Mouse (Mus musculus) embryonic facial prominence, embryonic 14.5 days (tissue): ENCODE measurements at regions not wholly inside any gene's neighbourhood (a gene's known extent, or its start where the extent isn't known, plus 50 kb on each side); places are given as distances from the start of the nearest gene placed in this dataset.
A peak's percentile ranks its signal among the peaks of the same experiment; 100 is the strongest.

Source experiments
- ATAC-seq: fragments of 200-750 bp; cut with Nextera tagmentation; 2 replicates; pipeline ENCODE4 v1.8.0; 2017; ENCODE audit warnings: low read depth, moderate number of reproducible peaks, moderate TSS enrichment
- DNase-seq: peaks from one replicate; pipeline ENCODE4 v3.0.0-alpha.2; 2015; ENCODE audit warnings: low spot score
- H3K27ac ChIP-seq: fragments of 300-500 bp; sonication (generic); replicated peaks from 2 replicates; pipeline ENCODE4 v1.5.1; 2014; ENCODE audit warnings: low read depth, mild to moderate bottlenecking, low read length, moderate library complexity
- H3K27me3 ChIP-seq: fragments of 300-500 bp; sonication (generic); replicated peaks from 2 replicates; pipeline ENCODE4 v1.6.1; 2014; ENCODE audit warnings: low read length; ENCODE audit not compliant: control insufficient read depth, insufficient read depth
- H3K36me3 ChIP-seq: fragments of 300-500 bp; sonication (generic); 2 replicates; pipeline ENCODE4 v1.6.1; 2014; ENCODE audit warnings: low read length, mixed read lengths; ENCODE audit not compliant: control insufficient read depth, insufficient read depth
- H3K4me1 ChIP-seq: fragments of 300-500 bp; sonication (generic); 2 replicates; pipeline ENCODE4 v1.6.1; 2014; ENCODE audit warnings: antibody characterized with exemption, low read length; ENCODE audit not compliant: control insufficient read depth, insufficient read depth
- H3K4me2 ChIP-seq: fragments of 300-500 bp; sonication (generic); 2 replicates; pipeline ENCODE4 v1.6.1; 2014; ENCODE audit warnings: low read depth, mild to moderate bottlenecking, low read length, moderate library complexity, mixed read lengths
- H3K4me3 ChIP-seq: fragments of 300-500 bp; sonication (generic); 2 replicates; pipeline ENCODE4 v1.5.1; 2014; ENCODE audit warnings: low read depth, mild to moderate bottlenecking, low read length
- H3K9ac ChIP-seq: fragments of 300-500 bp; sonication (generic); 2 replicates; pipeline ENCODE4 v1.6.1; 2014; ENCODE audit warnings: low read depth, mild to moderate bottlenecking, low read length, moderate library complexity, mixed read lengths
- H3K9me3 ChIP-seq: fragments of 300-500 bp; sonication (generic); 2 replicates; pipeline ENCODE4 v1.6.1; 2016; ENCODE audit warnings: low read length; ENCODE audit not compliant: control insufficient read depth
- WGBS: fragments of 180-500 bp; shearing (Covaris S2); extraction: QIAGEN DNeasy Blood & Tissue Kit; methylation state at CpG from one replicate; pipeline ENCODE4 v1.1.7; 2014; 5-methylcytosine and 5-hydroxymethylcytosine counted together

DNA sequence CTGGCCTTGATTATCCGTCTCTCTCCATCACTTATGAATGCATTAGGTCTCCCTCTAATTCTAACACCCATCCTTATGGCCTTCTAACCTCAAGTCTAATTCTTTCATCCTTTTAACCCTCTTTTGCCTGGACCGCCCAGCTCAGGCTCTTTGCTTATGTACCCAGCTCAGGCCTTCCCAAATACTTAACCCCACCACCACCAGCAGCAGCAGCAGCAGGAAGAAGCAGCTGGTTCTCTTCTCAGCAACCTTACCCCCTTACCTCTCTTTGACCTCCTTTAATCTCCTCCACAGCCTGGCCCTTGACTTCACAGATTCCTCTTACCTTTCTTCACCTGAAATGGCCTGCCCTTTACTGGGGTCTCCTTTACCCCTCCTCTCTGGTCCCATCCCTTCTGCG is 178.8 kb upstream of the Mkln1 start:
- H3K9me3 ChIP-seq = no peaks in the 10 kb centered on the region
- no peak for DNase-seq
- H3K27ac ChIP-seq = no peak overlapping the region
- H3K4me3 ChIP-seq = peak overlapping the region; percentile 37
- H3K9ac ChIP-seq = 0 out of 2 replicates have a peak overlapping the region, but pooled peaks have one; percentile 44
- peaks cover 30% of the 10 kb centered on the region for H3K4me1 ChIP-seq
- peak overlapping the region; percentile 73 for H3K4me2 ChIP-seq
- WGBS = 31% methylated on average over 3 of the region's 3 CpGs
- H3K36me3 ChIP-seq = no peaks in the 10 kb centered on the region
- H3K27me3 ChIP-seq = peaks cover 79% of the 10 kb centered on the region
- no peak for ATAC-seq

DNA sequence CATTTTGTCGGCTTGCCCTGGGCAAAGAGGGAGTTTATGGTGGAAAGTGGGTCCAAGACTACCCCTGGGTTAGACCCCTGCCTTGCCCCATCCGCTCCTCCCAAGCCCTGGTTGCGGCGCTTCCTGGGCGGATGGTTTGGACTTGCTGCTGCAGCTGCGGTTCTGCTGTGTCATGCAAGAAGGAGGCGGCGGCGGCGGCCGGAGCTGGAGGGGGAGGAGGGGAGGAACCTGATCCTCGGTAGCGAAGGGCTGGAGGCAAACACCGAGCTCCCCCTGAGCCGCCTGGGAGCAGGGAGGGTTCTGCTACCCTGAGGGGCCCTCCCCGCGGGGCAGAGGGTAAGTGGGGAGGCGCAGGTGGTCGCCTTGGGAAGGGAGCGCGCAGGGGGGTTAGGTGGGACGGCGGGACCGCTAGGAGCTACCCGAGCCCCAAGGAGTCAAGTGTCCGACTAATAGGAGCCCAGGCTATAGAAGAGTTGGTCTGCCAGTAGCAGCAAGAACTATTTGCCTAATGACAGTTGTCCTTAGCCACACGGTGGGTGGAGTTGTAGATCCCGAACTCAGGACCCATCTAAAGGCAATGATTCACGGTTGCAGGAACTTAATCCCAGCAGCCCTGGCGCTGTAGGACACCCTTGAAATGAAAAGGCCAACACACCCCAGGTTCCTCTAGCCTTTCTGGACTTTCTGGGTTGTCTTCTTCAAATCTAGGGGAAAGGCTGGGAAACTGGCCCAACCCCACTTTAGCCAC is 178.2 kb upstream of the Mkln1 start:
- peaks cover 74% of the 10 kb centered on the region for H3K27me3 ChIP-seq
- H3K4me3 ChIP-seq = peak overlapping the region; percentile 37
- DNase-seq (peak; percentile 73), ATAC-seq (peak; percentile 59)
- peak overlapping the region; percentile 73 for H3K4me2 ChIP-seq
- 1% methylated on average over 26 of the region's 30 CpGs for WGBS
- H3K9me3 ChIP-seq = no peaks in the 10 kb centered on the region
- H3K9ac ChIP-seq = peak overlapping the region; percentile 44; the same call in 1 of the 2 replicates
- no peaks in the 10 kb centered on the region for H3K36me3 ChIP-seq
- H3K27ac ChIP-seq = no peak overlapping the region
- H3K4me1 ChIP-seq = peaks cover 30% of the 10 kb centered on the region

DNA sequence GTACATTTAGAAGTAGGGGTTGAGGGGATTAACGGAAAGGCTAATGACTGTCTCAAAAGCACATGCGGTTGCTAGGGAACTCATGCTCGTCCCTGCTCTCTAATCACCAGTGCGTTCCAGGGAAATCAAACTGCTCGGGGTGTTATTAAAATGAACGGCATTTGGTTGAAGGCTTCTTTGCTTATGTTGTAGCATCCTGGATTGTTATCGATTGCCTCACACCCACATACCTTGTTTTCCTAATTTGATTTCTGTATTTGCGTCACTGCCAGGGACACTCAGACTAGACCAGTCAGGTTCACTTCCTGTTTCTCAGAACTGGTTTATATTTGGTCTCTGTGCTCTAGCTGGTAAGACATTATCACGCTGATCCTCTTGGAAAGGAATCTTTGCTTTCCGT is 177.0 kb upstream of the Mkln1 start:
- Histone ChIP-seq H3K27me3 (peaks cover 62% of the 10 kb centered on the region), H3K9ac (no peak overlapping the region), H3K9me3 (no peaks in the 10 kb centered on the region), H3K36me3 (no peaks in the 10 kb centered on the region), H3K4me3 (no peak overlapping the region), H3K4me1 (peaks cover 30% of the 10 kb centered on the region), H3K4me2 (no peak overlapping the region), H3K27ac (no peak overlapping the region)
- 25% methylated on average over 10 of the region's 10 CpGs for WGBS
- ATAC-seq = no peak
- peak; percentile 17 for DNase-seq

DNA sequence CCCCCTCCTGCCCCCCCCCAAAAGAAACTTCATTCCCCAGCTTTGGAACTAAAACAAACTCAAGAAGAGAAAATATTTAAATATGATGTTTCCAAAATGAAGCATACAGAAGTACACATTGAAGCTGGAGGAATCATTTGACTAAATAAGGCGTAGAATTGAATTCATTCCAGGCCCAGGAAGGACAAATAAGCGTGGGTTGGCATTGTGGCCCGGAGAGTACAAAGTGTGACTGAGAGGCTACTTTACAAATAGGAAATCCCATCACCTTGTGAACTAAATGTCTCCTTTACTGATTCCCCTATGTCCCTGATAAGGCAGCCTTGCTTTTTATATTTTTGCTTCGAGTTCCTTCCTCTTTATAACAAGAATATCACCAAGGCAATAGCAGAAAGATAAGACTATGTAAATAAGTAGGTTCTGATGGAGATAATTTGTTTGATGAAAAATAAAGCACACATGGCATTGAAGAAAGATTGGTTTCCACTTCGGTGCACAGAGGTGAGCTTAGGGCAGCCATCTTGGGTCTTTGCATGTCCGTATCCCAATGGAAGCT is 176.4 kb upstream of the Mkln1 start:
- no peak for DNase-seq
- no peak overlapping the region for H3K9ac ChIP-seq
- no peak overlapping the region for H3K4me3 ChIP-seq
- H3K4me2 ChIP-seq = no peak overlapping the region
- H3K9me3 ChIP-seq = no peaks in the 10 kb centered on the region
- ATAC-seq = no peak
- 79% methylated on average over 6 of the region's 6 CpGs for WGBS
- H3K27ac ChIP-seq = no peak overlapping the region
- no peaks in the 10 kb centered on the region for H3K36me3 ChIP-seq
- peaks cover 56% of the 10 kb centered on the region for H3K27me3 ChIP-seq
- peaks cover 25% of the 10 kb centered on the region for H3K4me1 ChIP-seq

DNA sequence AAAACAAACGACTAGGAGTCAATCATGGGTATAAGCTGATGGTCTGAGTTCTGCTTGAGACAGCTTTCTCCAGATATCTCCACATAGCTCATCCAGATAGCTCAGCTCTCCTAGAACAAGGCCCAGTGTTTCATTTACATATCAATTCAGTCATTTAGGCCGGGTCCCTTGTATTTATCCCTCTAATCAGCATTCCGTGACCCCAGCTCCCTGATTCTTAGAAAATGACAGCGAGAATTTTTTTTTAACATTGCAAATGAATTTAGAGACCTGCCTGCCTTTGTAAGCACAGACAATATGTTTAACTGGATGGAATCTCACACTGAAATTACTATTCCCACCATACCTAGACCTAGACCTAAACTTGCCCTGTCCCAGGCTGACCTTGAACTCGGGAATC is 171.1 kb upstream of the Mkln1 start:
- Histone ChIP-seq H3K27me3 (peaks cover 5% of the 10 kb centered on the region), H3K4me2 (no peak overlapping the region), H3K9ac (no peak overlapping the region), H3K36me3 (no peaks in the 10 kb centered on the region), H3K4me3 (no peak overlapping the region), H3K4me1 (no peaks in the 10 kb centered on the region), H3K27ac (no peak overlapping the region), H3K9me3 (no peaks in the 10 kb centered on the region)
- WGBS = 54% methylated on average over 5 of the region's 5 CpGs
- ATAC-seq (no peak), DNase-seq (no peak)

DNA sequence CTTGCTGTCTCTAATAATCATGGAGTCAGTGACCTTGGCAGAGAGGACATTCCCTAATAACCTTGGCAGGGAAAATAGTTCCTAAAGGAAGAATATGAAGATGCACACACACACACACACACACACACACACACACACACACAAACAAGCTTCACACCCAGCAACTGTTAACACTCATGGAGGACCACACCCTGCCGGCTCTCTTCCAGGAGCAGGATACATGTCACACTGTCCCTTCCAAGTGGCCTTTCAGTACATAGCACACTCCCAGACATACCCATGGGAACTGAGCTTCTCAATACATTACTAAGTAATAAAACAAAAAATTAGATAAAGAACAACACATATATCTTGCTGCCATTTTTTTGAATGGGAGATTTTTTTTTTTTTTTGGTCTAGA is 170.5 kb upstream of the Mkln1 start:
- no peaks in the 10 kb centered on the region for H3K4me1 ChIP-seq
- DNase-seq = no peak
- H3K4me3 ChIP-seq = no peak overlapping the region
- no peaks in the 10 kb centered on the region for H3K27me3 ChIP-seq
- H3K36me3 ChIP-seq = no peaks in the 10 kb centered on the region
- no peak for ATAC-seq
- 88% methylated on average over 1 of the region's 1 CpGs for WGBS
- H3K27ac ChIP-seq = no peak overlapping the region
- no peak overlapping the region for H3K9ac ChIP-seq
- no peaks in the 10 kb centered on the region for H3K9me3 ChIP-seq
- no peak overlapping the region for H3K4me2 ChIP-seq

DNA sequence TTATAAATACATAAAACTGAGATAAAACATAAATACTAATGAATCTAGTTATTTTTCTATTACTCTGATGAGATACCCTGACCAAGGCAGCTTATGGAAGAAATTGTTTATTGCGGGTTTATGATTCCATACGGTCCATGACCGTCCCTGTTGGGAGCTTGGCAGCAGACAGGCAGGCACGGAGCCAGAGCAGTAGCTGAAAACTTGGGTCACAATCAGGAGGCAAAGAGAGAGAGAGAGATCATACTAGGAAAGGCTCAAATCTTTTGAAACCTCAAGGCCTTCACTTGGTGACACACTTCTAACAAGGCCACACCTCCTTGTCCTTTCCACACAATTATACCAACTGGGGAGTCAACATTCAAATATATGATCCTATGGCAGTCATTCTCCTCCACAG is 166.7 kb upstream of the Mkln1 start:
- H3K27ac ChIP-seq = no peak overlapping the region
- H3K4me1 ChIP-seq = peaks cover 3% of the 10 kb centered on the region; the same call in 1 of the 2 replicates
- H3K27me3 ChIP-seq = no peaks in the 10 kb centered on the region
- ATAC-seq = no peak
- H3K9ac ChIP-seq = no peak overlapping the region
- no peak overlapping the region for H3K4me3 ChIP-seq
- no peaks in the 10 kb centered on the region for H3K36me3 ChIP-seq
- no peak for DNase-seq
- no peaks in the 10 kb centered on the region for H3K9me3 ChIP-seq
- no peak overlapping the region for H3K4me2 ChIP-seq
- WGBS = 81% methylated on average over 4 of the region's 4 CpGs

DNA sequence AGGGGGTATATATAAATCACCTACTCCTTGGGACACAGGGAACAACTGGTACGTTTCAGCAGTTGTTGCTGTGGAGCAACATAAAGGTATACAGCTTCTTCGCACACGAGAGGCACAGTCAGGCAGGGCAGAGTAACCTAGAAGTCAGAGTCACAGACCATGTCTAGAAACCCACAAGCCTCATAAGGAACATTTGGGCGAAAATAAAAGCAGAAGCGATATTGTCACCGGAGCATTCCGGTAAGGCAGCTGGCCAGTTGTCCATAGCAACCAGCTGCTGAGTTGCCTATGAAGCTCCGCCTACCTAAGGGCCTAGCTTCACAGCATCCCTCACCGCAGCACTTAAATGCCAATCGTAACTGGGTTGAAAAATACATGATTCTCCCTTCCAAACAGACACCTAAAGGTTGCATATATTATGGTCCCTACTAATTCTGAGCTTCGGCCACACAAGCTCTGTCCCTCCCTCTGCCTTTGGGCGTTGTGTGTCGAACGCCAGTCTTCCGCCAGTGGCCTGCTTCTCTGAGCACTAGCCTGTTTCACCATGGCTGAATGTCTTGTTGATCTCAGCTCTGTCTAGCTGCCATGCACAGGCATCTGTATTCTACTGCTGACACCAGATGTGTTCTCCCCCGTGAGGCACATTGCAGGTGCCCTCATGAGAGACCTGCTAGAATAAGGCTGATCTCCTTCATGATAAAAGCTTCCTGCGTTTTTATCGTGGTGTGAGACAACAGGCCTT is 165.1 kb upstream of the Mkln1 start:
- ATAC-seq (no peak), DNase-seq (peak; percentile 18)
- 59% methylated on average over 18 of the region's 18 CpGs for WGBS

More for the DNA sequence above, 165.1 kb upstream of the Mkln1 start:
- no peak overlapping the region for H3K4me2 ChIP-seq
- no peak overlapping the region for H3K4me3 ChIP-seq
- no peaks in the 10 kb centered on the region for H3K36me3 ChIP-seq
- H3K27me3 ChIP-seq = no peaks in the 10 kb centered on the region
- peaks cover 3% of the 10 kb centered on the region; the same call in 1 of the 2 replicates for H3K4me1 ChIP-seq
- no peak overlapping the region for H3K27ac ChIP-seq
- no peak overlapping the region for H3K9ac ChIP-seq
- H3K9me3 ChIP-seq = no peaks in the 10 kb centered on the region
